Mouse (Mus musculus): ENCODE measurements at regions not wholly inside any gene's neighbourhood (a gene's known extent, or its start where the extent isn't known, plus 50 kb on each side); places are given as distances from the start of the nearest gene placed in this dataset.
A peak's percentile ranks its signal among the peaks of the same experiment; 100 is the strongest.
"Not testable (repeated sequence)": the region's sequence is repeated elsewhere in the genome, so short reads cannot be mapped to it uniquely, and the experiment has no call there.

GRCm38 (mm10) chr15:96832389-96832788 is 132.9 kb upstream of the Slc38a2 start:
- DNase-seq (ENCODE audit: low spot score in 2 of 2) = no peak
- intact Hi-C loops (cut with DNase I) = no loop called here

GRCm38 (mm10) chr15:96831256-96831655 is 131.7 kb upstream of the Slc38a2 start:
- intact Hi-C loops (cut with DNase I) = no loop called here
- no peak for DNase-seq (ENCODE audit: low spot score in 2 of 2)

GRCm38 (mm10) chr15:96830578-96830977 is 131.0 kb upstream of the Slc38a2 start:
- peak; percentile 11 to 62 for DNase-seq (ENCODE audit: low spot score in 2 of 2)
- intact Hi-C loops (cut with DNase I) = no loop called here

GRCm38 (mm10) chr15:96829941-96830340 is 130.4 kb upstream of the Slc38a2 start:
- no peak for DNase-seq (ENCODE audit: low spot score in 2 of 2)
- intact Hi-C loops (cut with DNase I) = no loop called here

GRCm38 (mm10) chr15:96828681-96829080 is 129.2 kb upstream of the Slc38a2 start:
- DNase-seq (ENCODE audit: low spot score in 2 of 2) = no peak
- intact Hi-C loops (cut with DNase I) = no loop called here

- intact Hi-C loops (cut with DNase I) = no loop called here
- DNase-seq (ENCODE audit: low spot score in 2 of 2) = no peak
Observed at GRCm38 (mm10) chr15:96827931-96828330, 128.4 kb upstream of the Slc38a2 start.

GRCm38 (mm10) chr15:96818435-96818834 is 118.9 kb upstream of the Slc38a2 start:
- no peak for DNase-seq (ENCODE audit: low spot score in 2 of 2)
- intact Hi-C loops (cut with DNase I) = no loop called here

- intact Hi-C loops (cut with DNase I) = no loop called here
- no peak for DNase-seq (ENCODE audit: low spot score in 2 of 2)
Observed at GRCm38 (mm10) chr15:96817626-96818025, 118.1 kb upstream of the Slc38a2 start.

- intact Hi-C loops (cut with DNase I) = no loop called here
Observed at GRCm38 (mm10) chr15:96816997-96817570, 117.6 kb upstream of the Slc38a2 start.

GRCm38 (mm10) chr15:96813472-96813871 is 113.9 kb upstream of the Slc38a2 start:
- no peak for DNase-seq (ENCODE audit: low spot score in 2 of 2)
- intact Hi-C loops (cut with DNase I) = no loop called here

More at GRCm38 (mm10) chr15:96816997-96817570, 117.6 kb upstream of the Slc38a2 start:
- DNase-seq (ENCODE audit: low spot score in 2 of 2) = no peak

GRCm38 (mm10) chr15:96802729-96803053 is 103.2 kb upstream of the Slc38a2 start:
- intact Hi-C loops (cut with DNase I) = no loop called here
- no peak for DNase-seq (ENCODE audit: low spot score in 2 of 2)

GRCm38 (mm10) chr15:96802034-96802728 is 102.7 kb upstream of the Slc38a2 start:
- DNase-seq (ENCODE audit: low spot score in 2 of 2) = no peak
- intact Hi-C loops (cut with DNase I) = no loop called here

- intact Hi-C loops (cut with DNase I) = no loop called here
- DNase-seq (ENCODE audit: low spot score in 2 of 2) = no peak
Observed at GRCm38 (mm10) chr15:96799228-96799627, 99.7 kb upstream of the Slc38a2 start.

GRCm38 (mm10) chr15:96797615-96798270 is 98.2 kb upstream of the Slc38a2 start:
- DNase-seq (ENCODE audit: low spot score in 2 of 2) = peak in 1 of 2 experiments; percentile 28
- intact Hi-C loops (cut with DNase I) = no loop called here

GRCm38 (mm10) chr15:96794177-96794719 is 94.7 kb upstream of the Slc38a2 start:
- intact Hi-C loops (cut with DNase I) = no loop called here
- no peak for DNase-seq (ENCODE audit: low spot score in 2 of 2)

- intact Hi-C loops (cut with DNase I) = no loop called here
- DNase-seq (ENCODE audit: low spot score in 2 of 2) = no peak
Observed at GRCm38 (mm10) chr15:96793251-96793650, 93.7 kb upstream of the Slc38a2 start.

GRCm38 (mm10) chr15:96791306-96791705 is 91.8 kb upstream of the Slc38a2 start:
- DNase-seq (ENCODE audit: low spot score in 2 of 2) = no peak
- intact Hi-C loops (cut with DNase I) = no loop called here

- intact Hi-C loops (cut with DNase I); DNase-seq (ENCODE audit: low spot score in 2 of 2): not testable (repeated sequence)
Observed at GRCm38 (mm10) chr15:96787921-96788320, 88.4 kb upstream of the Slc38a2 start.

GRCm38 (mm10) chr15:96784578-96784977 is 85.0 kb upstream of the Slc38a2 start:
- DNase-seq (ENCODE audit: low spot score in 2 of 2) = peak in 1 of 2 experiments; percentile 57
- intact Hi-C loops (cut with DNase I) = no loop called here

GRCm38 (mm10) chr15:96781560-96781959 is 82.0 kb upstream of the Slc38a2 start:
- intact Hi-C loops (cut with DNase I) = no loop called here
- no peak for DNase-seq (ENCODE audit: low spot score in 2 of 2)

- intact Hi-C loops (cut with DNase I) = no loop called here
- DNase-seq (ENCODE audit: low spot score in 2 of 2) = no peak
Observed at GRCm38 (mm10) chr15:96780606-96781005, 81.1 kb upstream of the Slc38a2 start.
